Mouse (Mus musculus) forebrain, embryonic 14.5 days (tissue): ENCODE data around the gene Ap2b1. TPM values are rescaled to one million over a fixed set of nuclear protein-coding genes. Genes with fewer than 3 reads are reported as not detected.
A peak's percentile ranks its signal among the peaks of the same experiment; 100 is the strongest.

ENCODE experiments used
- ATAC-seq: fragments of 200-750 bp; cut with Nextera tagmentation; 2 replicates; pipeline ENCODE4 v1.8.0; 2017; ENCODE audit warnings: mild to moderate bottlenecking, moderate library complexity
- DNase-seq: peaks from one replicate; pipeline ENCODE4 v3.0.0-alpha.2; 2015; ENCODE audit warnings: low spot score
- H3K27ac ChIP-seq: fragments of 300-500 bp; sonication (generic); 2 replicates; pipeline ENCODE4 v1.5.1; 2014; ENCODE audit warnings: low read depth, mild to moderate bottlenecking, control low read depth, low read length, moderate library complexity
- H3K27me3 ChIP-seq: fragments of 300-500 bp; sonication (generic); replicated peaks from 2 replicates; pipeline ENCODE4 v1.6.1; 2014; ENCODE audit warnings: low read length, control low read depth, mixed read lengths; ENCODE audit not compliant: control insufficient read depth, insufficient read depth
- H3K36me3 ChIP-seq: fragments of 300-500 bp; sonication (generic); 2 replicates; pipeline ENCODE4 v1.6.1; 2014; ENCODE audit warnings: low read length, control low read depth; ENCODE audit not compliant: control insufficient read depth, insufficient read depth
- H3K4me1 ChIP-seq: fragments of 300-500 bp; sonication (generic); 2 replicates; pipeline ENCODE4 v1.6.1; 2014; ENCODE audit warnings: antibody characterized with exemption, low read length, control low read depth; ENCODE audit not compliant: control insufficient read depth, insufficient read depth
- H3K4me2 ChIP-seq: fragments of 300-500 bp; sonication (generic); 2 replicates; pipeline ENCODE4 v1.6.1; 2014; ENCODE audit warnings: mild to moderate bottlenecking, control low read depth, low read length
- H3K4me3 ChIP-seq: fragments of 300-500 bp; sonication (generic); 2 replicates; pipeline ENCODE4 v1.5.1; 2014; ENCODE audit warnings: low read depth, low read length, control low read depth
- H3K9ac ChIP-seq: fragments of 300-500 bp; sonication (generic); 2 replicates; pipeline ENCODE4 v1.6.1; 2014; ENCODE audit warnings: mild to moderate bottlenecking, low read length, control low read depth, moderate library complexity
- H3K9me3 ChIP-seq: fragments of 300-500 bp; sonication (generic); replicated peaks from 2 replicates; pipeline ENCODE4 v1.6.1; 2016; ENCODE audit warnings: low read length, control low read depth, mixed read lengths; ENCODE audit not compliant: control insufficient read depth
- WGBS: fragments of 180-500 bp; shearing (Covaris S2); extraction: QIAGEN DNeasy Blood & Tissue Kit; methylation state at CpG from one replicate; pipeline ENCODE4 v1.1.7; 2014; 5-methylcytosine and 5-hydroxymethylcytosine counted together
- polyA plus RNA-seq: library from polyadenylated mRNA; unstranded; fragments of >200 nt; fragmentation: Nextera tagmentation; extraction: Ambion mirVana; gene quantifications from 2 replicates; pipeline ENCODE4 v1.2.1, GENCODE M21; 2014

Ap2b1 gene
- polyA plus RNA-seq, 1 experiment from 2014 or later, result 107 TPM

GRCm38 (mm10) chr11:83357421-83357820, 58.6 kb downstream of the Ap2b1 start:
- WGBS, result 70% methylated on average over 3 of the region's 3 CpGs
- H3K4me3 ChIP-seq, result no peak overlapping the region
- DNase-seq, result peak; percentile 78

GRCm38 (mm10) chr11:83364656-83365055, 65.8 kb downstream of the Ap2b1 start:
- H3K27ac ChIP-seq, result no peak overlapping the region
- no peaks in the 10 kb centered on the region for H3K27me3 ChIP-seq
- DNase-seq, result no peak
- no peak for ATAC-seq
- no peak overlapping the region for H3K4me2 ChIP-seq
- H3K9ac ChIP-seq, result no peak overlapping the region
- peaks cover 42% of the 10 kb centered on the region for H3K36me3 ChIP-seq
- no peak overlapping the region for H3K4me3 ChIP-seq
- H3K4me1 ChIP-seq, result no peaks in the 10 kb centered on the region
- H3K9me3 ChIP-seq, result no peaks in the 10 kb centered on the region
- WGBS, result 92% methylated on average over 6 of the region's 6 CpGs

More at GRCm38 (mm10) chr11:83357421-83357820, 58.6 kb downstream of the Ap2b1 start:
- ATAC-seq, result no peak
- no peak overlapping the region for H3K4me2 ChIP-seq
- H3K27ac ChIP-seq, result no peak overlapping the region
- H3K9ac ChIP-seq, result no peak overlapping the region
- H3K27me3 ChIP-seq, result no peaks in the 10 kb centered on the region
- no peaks in the 10 kb centered on the region for H3K9me3 ChIP-seq
- no peaks in the 10 kb centered on the region for H3K4me1 ChIP-seq
- peaks cover 26% of the 10 kb centered on the region for H3K36me3 ChIP-seq

- H3K36me3 ChIP-seq, result peaks cover 75% of the 10 kb centered on the region
- no peak for ATAC-seq
- 75% methylated on average over 4 of the region's 4 CpGs for WGBS
- H3K4me3 ChIP-seq, result no peak overlapping the region
- DNase-seq, result no peak
- H3K27ac ChIP-seq, result no peak overlapping the region
- no peaks in the 10 kb centered on the region for H3K9me3 ChIP-seq
- no peak overlapping the region for H3K9ac ChIP-seq
- no peak overlapping the region for H3K4me2 ChIP-seq
- H3K27me3 ChIP-seq, result no peaks in the 10 kb centered on the region
- H3K4me1 ChIP-seq, result no peaks in the 10 kb centered on the region
Observed at GRCm38 (mm10) chr11:83371267-83371666, 72.4 kb downstream of the Ap2b1 start.

GRCm38 (mm10) chr11:83379745-83380341, 81.0 kb downstream of the Ap2b1 start:
- H3K9ac ChIP-seq, result no peak overlapping the region
- DNase-seq (no peak), ATAC-seq (no peak)
- no peak overlapping the region for H3K4me2 ChIP-seq
- H3K9me3 ChIP-seq, result no peaks in the 10 kb centered on the region
- no peak overlapping the region for H3K27ac ChIP-seq
- no peak overlapping the region for H3K4me3 ChIP-seq
- peaks cover 29% of the 10 kb centered on the region for H3K36me3 ChIP-seq
- no peaks in the 10 kb centered on the region for H3K27me3 ChIP-seq
- WGBS, result 81% methylated on average over 7 of the region's 7 CpGs
- H3K4me1 ChIP-seq, result peaks cover 6% of the 10 kb centered on the region; the same call in 1 of the 2 replicates

GRCm38 (mm10) chr11:83382876-83383531, 84.2 kb downstream of the Ap2b1 start:
- H3K4me1 ChIP-seq, result peaks cover 6% of the 10 kb centered on the region; the same call in 1 of the 2 replicates
- WGBS, result 32% methylated on average over 9 of the region's 9 CpGs
- no peak overlapping the region for H3K4me2 ChIP-seq
- H3K27me3 ChIP-seq, result no peaks in the 10 kb centered on the region
- DNase-seq (peak; percentile 46), ATAC-seq (no peak)
- peaks cover 12% of the 10 kb centered on the region for H3K36me3 ChIP-seq
- no peaks in the 10 kb centered on the region for H3K9me3 ChIP-seq
- peak overlapping the region; percentile 62; the same call in 1 of the 2 replicates for H3K27ac ChIP-seq
- H3K9ac ChIP-seq, result no peak overlapping the region
- no peak overlapping the region for H3K4me3 ChIP-seq

GRCm38 (mm10) chr11:83383532-83383887, 84.7 kb downstream of the Ap2b1 start:
- peak overlapping the region; percentile 62; the same call in 1 of the 2 replicates for H3K27ac ChIP-seq
- DNase-seq (no peak), ATAC-seq (no peak)
- no peaks in the 10 kb centered on the region for H3K27me3 ChIP-seq
- 0 out of 2 replicates have a peak, but pooled peaks cover 9% of the 10 kb centered on the region for H3K36me3 ChIP-seq
- H3K4me2 ChIP-seq, result no peak overlapping the region
- no peak overlapping the region for H3K9ac ChIP-seq
- no peaks in the 10 kb centered on the region for H3K9me3 ChIP-seq
- WGBS, result 54% methylated on average over 1 of the region's 1 CpGs
- H3K4me1 ChIP-seq, result peaks cover 6% of the 10 kb centered on the region; the same call in 1 of the 2 replicates
- no peak overlapping the region for H3K4me3 ChIP-seq

DNA sequence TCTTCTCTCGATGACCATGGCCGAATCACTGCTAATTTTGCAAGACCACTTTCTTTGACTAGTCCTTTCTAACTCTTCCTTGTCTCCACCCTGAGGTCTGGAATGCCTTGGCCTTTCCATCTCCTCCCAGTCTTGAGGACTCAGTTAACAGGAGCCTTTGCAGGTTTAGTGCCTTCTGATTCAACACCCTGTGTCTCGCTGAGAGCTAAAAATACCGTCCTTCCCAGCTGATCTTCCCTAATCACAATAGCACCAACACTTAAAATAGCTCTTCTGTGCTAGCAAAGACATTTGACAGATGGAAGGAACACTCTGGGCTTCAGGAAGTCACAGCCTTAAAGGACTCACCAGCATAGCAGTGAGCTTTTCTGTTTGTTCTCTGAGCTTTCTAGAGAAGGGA, 94.2 kb downstream of the Ap2b1 start:
- Histone ChIP-seq H3K9me3 (no peaks in the 10 kb centered on the region), H3K4me3 (no peak overlapping the region), H3K9ac (no peak overlapping the region), H3K36me3 (peaks cover 62% of the 10 kb centered on the region), H3K27me3 (no peaks in the 10 kb centered on the region), H3K4me1 (peaks cover 11% of the 10 kb centered on the region), H3K4me2 (no peak overlapping the region), H3K27ac (no peak overlapping the region)
- DNase-seq (no peak), ATAC-seq (no peak)
- WGBS, result 86% methylated on average over 4 of the region's 4 CpGs

DNA sequence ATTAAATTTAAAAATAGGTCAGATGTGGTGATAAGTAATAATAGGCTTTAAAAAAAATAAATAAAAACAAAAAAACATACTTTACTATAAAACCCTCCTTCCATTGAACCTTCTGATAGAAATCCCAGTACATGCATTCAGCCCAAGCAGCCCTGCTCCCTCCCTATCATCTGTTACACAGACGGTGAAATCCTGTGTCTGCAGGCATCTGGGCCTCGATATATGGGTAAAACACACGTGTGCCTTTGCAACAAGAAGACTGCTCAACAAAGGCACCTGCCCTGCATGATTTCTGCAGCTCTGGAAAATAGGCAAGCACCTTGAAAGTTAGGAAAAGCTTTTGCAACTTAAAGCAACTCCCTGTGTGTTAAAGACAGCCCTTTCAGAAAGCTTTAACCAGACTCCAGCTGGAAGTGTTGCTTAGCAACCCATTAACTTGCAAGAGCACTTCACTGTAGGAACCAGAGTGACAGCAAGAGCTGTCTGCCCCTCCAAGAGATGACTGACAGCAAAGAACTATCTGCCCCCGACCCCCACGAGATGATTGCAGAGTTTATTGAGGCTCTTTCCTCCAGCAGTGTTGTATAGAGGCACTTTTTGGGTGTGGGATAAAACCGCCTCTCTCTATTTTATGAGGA, 96.1 kb downstream of the Ap2b1 start:
- peak overlapping the region; percentile 41; the same call in 1 of the 2 replicates for H3K9ac ChIP-seq
- H3K4me1 ChIP-seq, result peaks cover 11% of the 10 kb centered on the region
- H3K27me3 ChIP-seq, result no peaks in the 10 kb centered on the region
- peak overlapping the region; percentile 48; the same call in 1 of the 2 replicates for H3K27ac ChIP-seq
- WGBS, result 10% methylated on average over 6 of the region's 6 CpGs
- H3K4me3 ChIP-seq, result no peak overlapping the region
- H3K9me3 ChIP-seq, result no peaks in the 10 kb centered on the region
- no peak overlapping the region for H3K4me2 ChIP-seq
- ATAC-seq (peak; percentile 67), DNase-seq (peak; percentile 83)
- peaks cover 68% of the 10 kb centered on the region for H3K36me3 ChIP-seq

GRCm38 (mm10) chr11:83397626-83398025, 98.8 kb downstream of the Ap2b1 start:
- H3K27me3 ChIP-seq, result no peaks in the 10 kb centered on the region
- no peak overlapping the region for H3K4me2 ChIP-seq
- ATAC-seq, result no peak
- no peaks in the 10 kb centered on the region for H3K9me3 ChIP-seq
- whole genome bisulfite sequencing, result 95% methylated on average over 7 of the region's 7 CpGs
- no peak overlapping the region for H3K27ac ChIP-seq
- no peak overlapping the region for H3K4me3 ChIP-seq
- H3K4me1 ChIP-seq, result peaks cover 11% of the 10 kb centered on the region
- no peak for DNase-seq
- H3K9ac ChIP-seq, result no peak overlapping the region
- peaks cover 53% of the 10 kb centered on the region for H3K36me3 ChIP-seq
